Mouse (Mus musculus) layer of hippocampus, postnatal 14 days (tissue): ENCODE measurements at regions not wholly inside any gene's neighbourhood (a gene's known extent, or its start where the extent isn't known, plus 50 kb on each side); places are given as distances from the start of the nearest gene placed in this dataset.

Experiments used
- DNase-seq, 2 experiments: peaks; one replicate each; pipeline ENCODE4 v3.0.0; 2021 to 2022; ENCODE audit warnings: low spot score in 2 of 2, mixed read lengths in 1 of 2

GRCm38 (mm10) chr16:93144033-93144432 is 318.1 kb upstream of the Runx1 start:
- no peak for DNase-seq

DNA sequence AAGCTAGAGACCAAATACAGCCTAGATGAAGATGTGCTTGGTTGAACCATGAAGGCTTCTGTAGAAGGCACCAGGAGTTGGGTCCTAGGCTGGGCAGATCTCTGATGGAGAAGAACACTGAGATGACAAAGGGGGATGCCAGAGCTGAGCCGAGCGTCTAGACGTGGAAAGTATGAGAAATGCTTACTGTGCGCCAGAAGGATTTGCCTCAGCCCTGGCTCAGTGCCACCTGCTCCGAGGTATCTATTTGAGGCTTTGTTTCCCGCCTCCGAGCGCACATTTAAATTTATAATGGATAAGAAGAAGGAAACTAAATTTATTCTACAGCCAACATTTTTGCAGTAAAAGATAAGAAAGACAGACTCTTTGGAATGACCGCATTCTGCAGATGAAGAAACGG is 317.2 kb upstream of the Runx1 start:
- DNase-seq: peak in 1 of 2 experiments; percentile 21

GRCm38 (mm10) chr16:93141967-93142366 is 316.0 kb upstream of the Runx1 start:
- peak in 1 of 2 experiments; percentile 7 for DNase-seq

DNA sequence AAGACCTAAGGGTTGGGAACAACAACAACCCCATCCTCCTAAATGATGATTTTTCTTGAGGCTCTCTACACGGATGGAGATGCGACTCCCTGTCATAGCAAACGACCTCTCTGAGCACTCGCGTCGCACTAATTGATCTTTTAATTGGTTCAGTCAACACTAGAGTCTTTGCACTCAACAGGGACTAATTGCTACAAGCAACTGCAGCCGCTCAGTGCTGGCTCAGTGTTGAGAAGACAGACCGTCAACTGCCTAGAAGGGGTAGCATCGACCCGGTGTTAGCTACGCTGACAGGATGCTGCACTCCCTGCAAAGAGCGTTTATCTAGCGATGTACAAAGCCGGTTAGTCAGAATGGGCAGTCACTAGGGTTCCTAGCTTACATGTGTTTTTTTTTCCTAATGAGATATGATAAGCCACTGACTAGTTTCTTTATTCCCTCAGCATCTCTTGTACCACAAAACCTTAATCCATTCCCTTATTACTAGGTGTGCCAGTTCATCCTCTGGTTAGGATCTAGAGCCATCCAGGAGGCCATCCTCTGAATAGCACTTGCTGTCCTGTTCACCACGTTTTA is 314.7 kb upstream of the Runx1 start:
- DNase-seq: no peak

- DNase-seq: no peak
Observed at GRCm38 (mm10) chr16:93137249-93137648, 311.3 kb upstream of the Runx1 start.

DNA sequence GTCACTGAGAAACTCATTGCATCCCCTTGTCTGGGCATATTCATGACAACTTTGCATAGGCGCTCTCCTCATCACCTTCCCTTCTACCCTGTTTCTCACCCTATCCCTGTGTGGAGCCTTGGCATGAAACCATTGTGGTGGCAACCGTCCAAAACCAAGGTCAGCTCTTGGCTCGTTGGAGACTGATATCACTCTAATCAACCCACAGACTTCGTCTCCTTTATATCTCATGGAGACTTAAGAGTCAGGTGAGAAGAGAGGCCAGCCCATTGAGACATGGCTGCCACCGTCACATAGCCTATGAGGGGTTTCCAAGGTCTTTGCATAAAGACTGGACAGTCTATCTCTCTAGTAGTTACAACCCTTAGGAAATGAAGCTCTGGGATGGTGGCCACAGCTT is 305.5 kb upstream of the Runx1 start:
- DNase-seq: no peak

GRCm38 (mm10) chr16:93130622-93131021 is 304.7 kb upstream of the Runx1 start:
- no peak for DNase-seq

DNA sequence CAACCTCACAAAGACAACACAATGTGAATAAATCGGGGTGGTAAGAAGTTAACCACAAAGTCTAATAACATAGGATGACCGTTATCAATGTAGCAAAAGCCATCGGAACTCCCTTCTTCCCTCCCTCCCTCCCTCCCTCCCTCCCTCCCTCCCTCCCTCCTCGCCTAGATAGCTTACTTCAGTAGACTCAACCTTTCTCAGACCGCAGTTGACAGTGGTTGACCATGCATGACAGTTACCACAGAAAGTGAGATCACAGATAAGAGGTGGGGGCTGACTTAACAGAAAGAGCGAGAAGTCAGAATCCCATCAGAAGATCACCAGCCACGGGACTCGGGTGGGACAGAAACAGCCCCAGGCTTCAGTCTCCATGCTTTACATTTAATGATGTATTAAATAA is 297.8 kb upstream of the Runx1 start:
- DNase-seq: no peak

GRCm38 (mm10) chr16:93116111-93116969 is 290.4 kb upstream of the Runx1 start:
- DNase-seq: no peak

GRCm38 (mm10) chr16:93110912-93111311 is 285.0 kb upstream of the Runx1 start:
- DNase-seq: no peak

GRCm38 (mm10) chr16:93110451-93110850 is 284.5 kb upstream of the Runx1 start:
- DNase-seq: no peak

GRCm38 (mm10) chr16:93109683-93110407 is 283.9 kb upstream of the Runx1 start:
- DNase-seq: no peak

- DNase-seq: no peak
Observed at GRCm38 (mm10) chr16:93107524-93107845, 281.5 kb upstream of the Runx1 start.

DNA sequence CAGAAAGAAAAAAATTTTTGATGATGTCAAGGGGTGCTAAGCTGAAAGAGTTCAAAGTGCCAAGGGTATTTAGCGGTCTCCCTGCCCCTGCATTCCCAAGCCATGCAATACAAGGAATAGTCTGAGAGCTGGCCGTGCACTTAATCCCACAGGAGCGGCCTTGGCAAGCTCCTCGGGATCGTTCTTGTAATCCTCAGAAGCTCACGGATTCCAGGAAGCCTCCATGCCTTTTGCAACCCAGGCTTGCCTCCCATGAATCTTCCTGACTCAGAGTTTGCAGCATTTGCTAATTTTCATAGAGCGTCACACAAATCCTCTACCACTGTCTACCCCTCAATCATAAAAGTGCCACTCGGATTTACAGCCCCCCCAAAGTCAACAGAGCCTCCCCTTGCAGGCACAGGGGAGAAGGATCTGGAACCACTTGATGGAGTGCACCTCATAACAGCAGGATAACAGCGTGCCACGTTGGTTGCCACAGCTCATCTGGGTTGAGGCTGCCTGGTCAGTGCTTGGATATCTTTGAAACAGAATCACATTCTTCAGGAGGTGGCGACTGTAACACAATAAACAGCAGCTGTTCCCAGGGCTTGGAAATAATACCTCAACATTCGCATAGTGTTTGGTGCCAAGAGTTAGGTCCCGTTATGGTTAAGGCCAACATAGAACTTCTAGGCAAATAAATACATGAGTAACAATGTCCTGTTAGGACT is 281.0 kb upstream of the Runx1 start:
- DNase-seq: no peak

GRCm38 (mm10) chr16:93102174-93102573 is 276.2 kb upstream of the Runx1 start:
- DNase-seq: no peak

- no peak for DNase-seq
Observed at GRCm38 (mm10) chr16:93098057-93098456, 272.1 kb upstream of the Runx1 start.

DNA sequence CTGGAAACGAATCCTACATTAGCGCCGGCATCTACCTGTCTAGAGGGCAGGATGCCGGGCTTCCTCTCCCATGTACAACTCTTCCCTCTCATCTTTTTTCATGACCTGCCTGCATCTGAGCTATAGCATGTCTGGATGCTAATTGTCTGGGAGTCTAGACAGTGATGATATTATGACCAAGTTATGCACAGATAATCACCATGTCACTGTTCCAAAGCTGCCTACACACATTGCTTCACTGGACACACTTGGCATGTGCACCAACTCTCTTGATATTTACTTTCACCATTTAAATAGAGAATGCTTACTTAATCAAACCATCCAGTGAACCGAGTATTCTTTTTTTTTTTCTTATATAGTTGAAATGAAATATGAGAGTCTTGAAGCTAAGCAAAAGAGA is 270.2 kb upstream of the Runx1 start:
- DNase-seq: no peak

DNA sequence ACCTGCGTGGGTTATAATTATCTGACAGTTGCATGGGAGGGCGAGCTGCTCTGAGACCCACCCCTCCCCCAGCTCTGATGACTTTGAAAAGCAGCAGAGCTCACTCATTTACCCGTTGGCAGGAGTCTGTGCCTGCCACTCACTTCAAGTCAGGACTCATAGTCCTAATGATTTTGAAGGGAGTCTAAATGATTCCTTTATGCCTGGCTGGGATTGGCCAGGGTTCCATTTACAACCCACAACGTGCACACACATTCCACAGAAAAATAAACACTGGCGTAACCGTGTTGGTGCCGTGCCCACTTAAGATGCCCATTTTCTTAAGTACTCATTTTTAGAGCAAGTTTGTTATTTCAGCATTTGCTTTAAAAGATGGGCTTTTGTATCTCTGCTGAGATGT is 266.8 kb upstream of the Runx1 start:
- no peak for DNase-seq

- DNase-seq: no peak
Observed at GRCm38 (mm10) chr16:93085227-93085883, 259.4 kb upstream of the Runx1 start.

DNA sequence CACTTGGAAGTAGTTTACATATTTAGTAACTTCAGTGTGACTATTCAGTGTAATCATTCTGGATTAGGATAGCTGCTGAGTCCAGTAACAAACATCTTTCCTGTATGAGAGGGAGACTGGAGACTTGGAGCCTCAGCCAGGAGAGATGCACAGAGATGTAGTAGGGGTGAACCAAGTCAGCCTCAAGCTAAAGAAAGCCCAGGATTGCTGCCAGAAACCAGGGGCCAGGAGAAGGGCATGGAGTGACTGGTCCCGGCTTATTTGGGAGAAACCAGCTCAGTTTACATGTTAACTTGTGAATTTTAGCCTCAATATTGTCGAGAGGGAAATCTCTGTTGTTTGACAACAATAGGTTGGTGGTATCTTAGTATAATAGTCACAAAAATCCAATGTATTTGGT is 257.8 kb upstream of the Runx1 start:
- no peak for DNase-seq

GRCm38 (mm10) chr16:93083142-93083541 is 257.2 kb upstream of the Runx1 start:
- no peak for DNase-seq
